Mouse (Mus musculus) splenic B cell, adult 2 months (primary cell): ENCODE measurements around the gene Irs3.
A peak's percentile ranks its signal among the peaks of the same experiment; 100 is the strongest.

Experiments
- DNase-seq: peaks from one replicate; pipeline ENCODE4 v3.0.0-alpha.2; 2011; ENCODE audit warnings: low read depth, low spot score
- H3K27me3 ChIP-seq: 2 replicates; pipeline ENCODE4 v1.6.1; 2012; ENCODE audit warnings: mild to moderate bottlenecking, low read length, moderate library complexity, mixed read lengths; ENCODE audit not compliant: control insufficient read depth, poor library complexity, insufficient read depth, severe bottlenecking
- H3K36me3 ChIP-seq: 2 replicates; pipeline ENCODE4 v1.6.1; 2012; ENCODE audit warnings: mild to moderate bottlenecking, low read length, moderate library complexity, mixed read lengths; ENCODE audit not compliant: control insufficient read depth, poor library complexity, insufficient read depth, severe bottlenecking

Irs3 gene

GRCm38 (mm10) chr5:137645652-137646091 lies at the start of gene Irs3:
Gene Irs3 (minus strand): TSS chr5:137645714.
- Histone ChIP-seq H3K36me3 (peaks cover 9% of the 10 kb centered on the region), H3K27me3 (no peaks in the 10 kb centered on the region)
- DNase-seq, result peak; percentile 47

DNA sequence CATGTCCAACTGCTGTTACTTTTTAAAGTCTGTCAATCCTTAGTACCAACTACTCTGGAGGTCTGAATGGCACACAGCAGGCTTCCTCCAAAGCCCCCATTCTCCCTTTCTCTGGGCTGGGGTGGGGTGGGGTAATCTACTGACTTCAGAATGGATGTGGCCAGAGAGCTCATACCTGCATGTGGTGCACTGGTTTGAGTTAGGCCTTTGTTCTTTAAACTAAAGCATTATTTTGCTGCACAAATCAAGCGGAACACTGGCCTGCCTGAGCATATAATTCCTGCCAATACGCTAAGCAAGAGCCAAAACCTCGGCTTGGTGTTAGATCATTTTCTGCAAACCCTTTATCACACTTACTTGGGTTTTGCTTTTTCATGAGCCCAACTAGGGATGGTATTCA lies 49.3 kb upstream of the Irs3 start:
- Histone ChIP-seq H3K36me3 (no peaks in the 10 kb centered on the region), H3K27me3 (no peaks in the 10 kb centered on the region)
- DNase-seq, result no peak

GRCm38 (mm10) chr5:137691881-137692280 lies 46.4 kb upstream of the Irs3 start:
- DNase-seq, result no peak
- no peaks in the 10 kb centered on the region for H3K27me3 ChIP-seq
- H3K36me3 ChIP-seq, result no peaks in the 10 kb centered on the region

DNA sequence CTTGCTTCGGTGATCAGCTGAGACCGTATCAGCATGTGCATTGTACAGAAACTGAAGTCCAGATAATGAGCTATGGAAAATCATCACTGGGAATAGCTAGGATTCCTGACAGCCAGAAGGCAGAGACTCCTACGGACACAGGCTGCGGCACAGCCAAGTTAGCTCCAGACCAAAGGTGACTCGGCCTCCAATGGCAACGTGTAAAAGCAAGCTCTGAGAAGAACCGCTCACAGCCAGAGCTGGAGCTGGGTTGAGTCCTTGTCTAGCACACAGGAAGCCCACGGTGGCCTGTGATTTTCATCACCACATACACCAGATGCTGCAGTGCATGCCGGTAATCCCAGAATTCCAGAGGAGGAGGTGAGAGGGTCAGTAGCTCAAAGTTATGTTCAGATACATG lies 45.0 kb upstream of the Irs3 start:
- Histone ChIP-seq H3K27me3 (no peaks in the 10 kb centered on the region), H3K36me3 (no peaks in the 10 kb centered on the region)
- DNase-seq, result no peak

DNA sequence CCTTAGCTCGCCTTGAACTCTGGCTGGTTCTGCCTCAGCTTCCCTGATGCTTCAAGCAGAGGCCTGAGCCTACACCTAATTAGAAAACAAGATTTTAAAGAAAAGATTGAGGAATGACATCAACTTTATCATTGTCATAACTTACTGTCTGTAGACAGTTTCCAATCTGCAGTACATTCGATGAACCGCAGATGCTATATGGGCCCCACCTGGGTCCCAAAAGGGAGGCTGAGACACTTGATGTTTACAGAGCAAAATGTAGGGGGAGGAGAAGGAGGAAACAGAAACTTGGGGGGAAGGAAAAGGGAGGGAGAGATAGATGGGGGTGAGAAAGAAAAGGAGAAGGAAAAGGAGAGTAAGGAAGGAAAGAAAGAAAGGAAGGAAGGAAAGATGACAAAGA lies 44.5 kb upstream of the Irs3 start:
- H3K27me3 ChIP-seq, result no peaks in the 10 kb centered on the region
- DNase-seq, result no peak

GRCm38 (mm10) chr5:137686127-137686790 lies 40.7 kb upstream of the Irs3 start:
- no peaks in the 10 kb centered on the region for H3K36me3 ChIP-seq
- H3K27me3 ChIP-seq, result no peaks in the 10 kb centered on the region
- DNase-seq, result peak; percentile 49

More for the DNA sequence above, 44.5 kb upstream of the Irs3 start:
- no peaks in the 10 kb centered on the region for H3K36me3 ChIP-seq

DNA sequence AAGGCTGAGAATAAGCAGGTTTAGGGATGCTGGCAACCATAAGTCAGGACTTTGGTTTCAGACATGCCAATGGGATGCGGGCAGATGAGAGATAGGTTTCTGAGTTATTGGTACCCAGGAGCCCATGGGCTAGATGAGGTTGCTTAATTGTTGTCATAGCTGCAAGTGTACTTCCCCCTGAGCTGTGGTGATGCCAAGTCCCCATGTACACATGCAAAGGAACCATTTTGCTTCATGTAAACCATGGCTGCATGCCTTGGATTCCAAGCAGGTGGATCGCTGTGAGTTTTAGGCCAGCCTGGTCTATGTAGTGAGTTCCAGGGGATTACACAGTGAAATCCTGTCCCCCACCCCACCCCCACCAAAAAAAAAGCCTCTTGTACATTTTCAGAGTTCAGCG lies 40.1 kb upstream of the Irs3 start:
- no peak for DNase-seq
- no peaks in the 10 kb centered on the region for H3K36me3 ChIP-seq

GRCm38 (mm10) chr5:137684294-137685123 lies 39.0 kb upstream of the Irs3 start, which contains the start of gene Agfg2:
Gene Agfg2 (minus strand): TSS chr5:137684726.
- no peaks in the 10 kb centered on the region for H3K27me3 ChIP-seq
- DNase-seq, result peak; percentile 99
- H3K36me3 ChIP-seq, result no peaks in the 10 kb centered on the region

More for the DNA sequence above, 40.1 kb upstream of the Irs3 start:
- H3K27me3 ChIP-seq, result no peaks in the 10 kb centered on the region

DNA sequence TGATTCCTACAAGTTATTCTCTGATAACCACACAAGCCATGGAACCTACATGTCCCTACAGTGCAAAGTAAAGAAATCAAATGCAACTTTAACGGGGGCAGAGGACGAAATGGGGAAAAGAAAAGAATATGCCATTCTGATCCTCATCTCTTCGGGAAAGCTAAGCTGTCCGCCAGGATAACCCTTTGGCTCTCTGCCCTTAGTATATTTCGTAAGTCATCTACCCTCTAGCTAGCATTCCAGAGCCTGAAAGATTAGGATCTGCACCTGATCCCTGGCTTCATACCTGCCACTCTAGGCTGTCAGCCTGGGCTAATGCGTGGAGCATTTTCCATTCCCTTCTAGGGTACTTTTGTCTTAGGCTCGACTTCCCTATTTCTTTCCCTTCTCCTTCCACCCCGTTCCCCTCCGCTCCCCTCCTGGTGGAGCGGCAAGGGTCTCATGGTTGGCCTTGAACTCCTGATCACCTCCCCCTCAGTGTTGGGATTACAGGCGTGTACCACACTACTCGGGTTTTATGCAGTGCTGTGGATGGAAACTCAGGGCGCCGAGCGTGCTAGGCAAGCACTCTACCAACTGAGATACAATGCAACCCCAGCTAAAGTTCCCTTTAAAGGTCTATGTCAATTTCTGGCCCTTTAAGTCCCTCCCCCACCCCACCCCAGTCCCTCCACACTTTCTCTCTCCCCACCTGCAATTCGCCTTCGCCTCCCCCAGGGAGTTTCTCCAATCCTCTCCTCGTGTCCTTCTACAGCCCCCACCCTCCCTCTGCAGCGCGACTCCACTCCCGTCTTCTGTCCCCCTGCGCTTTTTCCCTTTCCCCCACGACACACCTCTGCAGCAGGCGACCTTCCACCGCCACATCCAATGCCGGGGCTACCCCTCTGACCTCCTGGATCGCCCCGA lies 38.1 kb upstream of the Irs3 start:
- DNase-seq, result peak; percentile 47
- Histone ChIP-seq H3K36me3 (no peaks in the 10 kb centered on the region), H3K27me3 (no peaks in the 10 kb centered on the region)

DNA sequence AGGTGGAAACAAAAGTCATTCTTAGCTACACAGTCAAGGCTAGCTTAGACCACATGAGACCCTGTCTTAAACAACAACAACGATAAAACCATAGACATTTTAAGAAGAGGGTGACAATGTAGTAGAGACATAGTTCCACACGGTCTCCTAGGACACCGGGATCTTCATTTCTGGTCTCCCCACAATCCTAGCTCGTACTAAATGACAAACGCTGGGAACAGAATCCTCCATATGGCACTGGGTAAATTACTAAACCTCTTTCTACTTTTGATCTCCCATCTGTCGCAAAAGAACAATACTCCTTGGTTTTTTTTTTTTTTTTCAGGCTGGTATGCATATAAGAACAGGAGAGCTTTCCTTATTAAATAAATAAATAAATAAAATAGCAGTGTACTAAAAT lies 37.0 kb upstream of the Irs3 start:
- no peaks in the 10 kb centered on the region for H3K36me3 ChIP-seq
- no peak for DNase-seq

GRCm38 (mm10) chr5:137679726-137680125 lies 34.2 kb upstream of the Irs3 start:
- Histone ChIP-seq H3K36me3 (0 out of 2 replicates have a peak, but pooled peaks cover 2% of the 10 kb centered on the region), H3K27me3 (no peaks in the 10 kb centered on the region)
- no peak for DNase-seq

More for the DNA sequence above, 37.0 kb upstream of the Irs3 start:
- no peaks in the 10 kb centered on the region for H3K27me3 ChIP-seq

DNA sequence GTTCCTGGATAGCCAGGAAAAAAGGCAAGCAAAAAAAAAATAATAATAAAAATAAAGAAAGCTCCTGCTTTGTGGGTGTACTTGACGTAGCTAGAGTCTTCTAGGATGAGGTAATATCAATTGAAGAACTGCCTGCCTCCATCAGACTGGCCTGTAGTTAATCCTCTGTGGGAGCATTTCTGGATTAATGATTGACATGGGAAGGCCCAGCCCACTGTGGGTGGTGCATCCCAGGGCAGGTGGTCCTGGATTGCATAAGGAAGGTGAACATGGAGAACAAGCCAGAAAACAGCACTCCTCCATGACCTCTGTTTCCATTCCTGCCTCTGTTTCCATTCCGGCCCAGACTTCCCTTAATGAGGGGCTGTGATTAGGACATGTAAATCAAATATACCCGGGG lies 33.2 kb upstream of the Irs3 start:
- no peaks in the 10 kb centered on the region for H3K27me3 ChIP-seq

GRCm38 (mm10) chr5:137677859-137678258 lies 32.3 kb upstream of the Irs3 start:
- Histone ChIP-seq H3K27me3 (no peaks in the 10 kb centered on the region), H3K36me3 (0 out of 2 replicates have a peak, but pooled peaks cover 2% of the 10 kb centered on the region)
- no peak for DNase-seq

More for the DNA sequence above, 33.2 kb upstream of the Irs3 start:
- DNase-seq, result no peak
- H3K36me3 ChIP-seq, result 0 out of 2 replicates have a peak, but pooled peaks cover 2% of the 10 kb centered on the region

DNA sequence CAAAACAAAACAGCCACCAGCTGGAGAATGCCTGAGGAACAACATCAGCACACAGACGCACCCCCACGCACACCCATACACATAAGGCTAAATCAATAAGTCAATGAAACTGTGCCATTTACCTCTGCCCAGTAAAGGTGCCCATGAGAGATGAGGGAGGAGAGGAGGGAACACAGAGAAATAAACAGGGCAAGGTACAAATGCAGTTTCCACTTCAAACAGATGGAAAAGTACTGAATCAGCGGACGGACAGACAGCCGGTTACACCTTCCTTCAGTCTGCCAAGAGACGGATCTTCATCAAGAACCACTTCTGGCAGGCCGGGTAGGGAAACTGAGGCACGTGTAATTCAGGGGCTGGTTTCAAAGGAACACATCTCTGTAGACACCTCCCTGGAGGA lies 29.3 kb upstream of the Irs3 start:
- 0 out of 2 replicates have a peak, but pooled peaks cover 2% of the 10 kb centered on the region for H3K36me3 ChIP-seq
- DNase-seq, result no peak
- no peaks in the 10 kb centered on the region for H3K27me3 ChIP-seq
